Mouse (Mus musculus): ENCODE data around the gene Glud1.

Glud1 gene

DNA sequence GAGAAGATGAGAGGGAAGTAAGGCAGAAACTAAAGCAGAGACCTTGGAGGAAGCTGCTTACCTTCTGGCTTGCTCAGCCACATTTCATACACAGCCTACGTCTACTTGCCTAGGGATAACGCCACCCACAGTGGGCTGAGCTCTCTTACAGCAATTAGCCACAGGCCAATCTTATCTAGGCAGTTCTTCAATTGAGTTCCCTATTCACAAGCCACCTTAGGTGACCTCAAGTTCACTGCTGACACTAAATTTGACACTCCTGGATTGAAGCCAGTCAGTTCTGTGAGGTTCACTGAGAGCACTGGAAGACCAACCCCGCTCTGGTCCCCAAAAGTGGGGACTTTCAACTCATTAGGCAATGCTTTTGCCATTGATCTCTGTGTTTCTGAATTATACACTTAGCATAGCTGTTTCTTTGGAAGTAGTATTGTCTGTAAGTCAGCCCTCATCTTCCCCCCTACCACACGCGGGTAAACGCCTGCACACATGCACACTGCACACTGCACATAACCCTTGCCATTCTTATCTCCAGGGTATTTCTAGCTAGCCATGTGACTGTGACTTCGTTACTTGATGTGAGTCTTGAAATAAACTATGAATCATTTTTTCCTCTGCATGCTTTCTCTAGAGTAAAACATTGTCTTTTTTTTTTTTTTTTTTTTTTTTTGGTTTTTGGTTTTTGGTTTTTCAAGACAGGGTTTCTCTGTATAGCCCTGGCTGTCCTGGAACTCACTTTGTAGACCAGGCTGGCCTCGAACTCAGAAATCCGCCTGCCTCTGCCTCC lies 72.6 kb downstream of the Glud1 start:
- no peak for DNase-seq

DNA sequence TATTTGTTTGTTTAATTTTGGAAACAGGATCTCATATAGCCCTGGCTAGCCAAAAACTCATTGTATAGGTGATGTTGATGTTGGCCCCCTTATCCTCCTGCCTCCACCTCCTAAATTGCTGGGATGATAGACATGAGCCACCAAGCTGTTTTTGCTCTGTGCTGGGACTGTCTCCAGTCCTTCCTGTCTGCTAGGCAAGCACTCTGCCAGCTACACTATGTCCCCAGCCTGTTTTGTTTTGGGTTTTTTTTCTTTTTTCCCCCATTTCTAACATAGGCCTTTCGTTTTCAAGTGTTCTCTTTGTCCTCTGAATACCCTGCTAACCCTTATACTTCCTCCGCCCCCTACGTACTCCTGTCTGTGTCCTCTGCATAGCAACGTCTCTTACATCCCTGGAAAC lies 82.8 kb downstream of the Glud1 start:
- DNase-seq, result no peak

Measured in layer of hippocampus, adult 9-11 months (tissue).